Mouse (Mus musculus) forebrain, embryonic 16.5 days (tissue): ENCODE data around the gene Ppm1m. TPM values are rescaled to one million over a fixed set of nuclear protein-coding genes. Genes with fewer than 3 reads are reported as not detected.
"Not testable (repeated sequence)": the region's sequence is repeated elsewhere in the genome, so short reads cannot be mapped to it uniquely, and the experiment has no call there.

Experiments used
- ATAC-seq: fragments of 200-750 bp; cut with Nextera tagmentation; 2 replicates; pipeline ENCODE4 v1.8.0; 2017; ENCODE audit warnings: mild to moderate bottlenecking, moderate library complexity
- H3K27ac ChIP-seq: fragments of 300-500 bp; sonication (generic); 2 replicates; pipeline ENCODE4 v1.5.1; 2014; ENCODE audit warnings: low read length, control low read depth
- H3K27me3 ChIP-seq: fragments of 300-500 bp; sonication (generic); replicated peaks from 2 replicates; pipeline ENCODE4 v1.6.1; 2014; ENCODE audit warnings: low read length; ENCODE audit not compliant: control insufficient read depth, insufficient read depth
- H3K36me3 ChIP-seq: fragments of 300-500 bp; sonication (generic); 2 replicates; pipeline ENCODE4 v1.6.1; 2014; ENCODE audit not compliant: control insufficient read depth, insufficient read depth
- H3K4me1 ChIP-seq: fragments of 300-500 bp; sonication (generic); replicated peaks from 2 replicates; pipeline ENCODE4 v1.6.1; 2014; ENCODE audit warnings: low read length; ENCODE audit not compliant: control insufficient read depth, insufficient read depth
- H3K4me2 ChIP-seq: fragments of 300-500 bp; sonication (generic); 2 replicates; pipeline ENCODE4 v1.6.1; 2014; ENCODE audit warnings: mild to moderate bottlenecking, low read length, control low read depth
- H3K4me3 ChIP-seq: fragments of 300-500 bp; sonication (generic); replicated peaks from 2 replicates; pipeline ENCODE4 v1.5.1; 2014; ENCODE audit warnings: mild to moderate bottlenecking, low read length, control low read depth
- H3K9ac ChIP-seq: fragments of 300-500 bp; sonication (generic); replicated peaks from 2 replicates; pipeline ENCODE4 v1.6.1; 2014; ENCODE audit warnings: low read depth, low read length, control low read depth
- H3K9me3 ChIP-seq: fragments of 300-500 bp; sonication (generic); 2 replicates; pipeline ENCODE4 v1.6.1; 2016; ENCODE audit warnings: low read length; ENCODE audit not compliant: control insufficient read depth
- WGBS: fragments of 180-500 bp; shearing (Covaris S2); extraction: QIAGEN DNeasy Blood & Tissue Kit; methylation state at CpG from one replicate; pipeline ENCODE4 v1.1.7; 2014; 5-methylcytosine and 5-hydroxymethylcytosine counted together
- polyA plus RNA-seq: library from polyadenylated mRNA; unstranded; fragments of >200 nt; fragmentation: Nextera tagmentation; extraction: Ambion mirVana; gene quantifications from 2 replicates; pipeline ENCODE4 v1.2.1, GENCODE M21; 2015

The Ppm1m gene
- polyA plus RNA-seq, 1 experiment from 2014 or later = 14.0 TPM

DNA sequence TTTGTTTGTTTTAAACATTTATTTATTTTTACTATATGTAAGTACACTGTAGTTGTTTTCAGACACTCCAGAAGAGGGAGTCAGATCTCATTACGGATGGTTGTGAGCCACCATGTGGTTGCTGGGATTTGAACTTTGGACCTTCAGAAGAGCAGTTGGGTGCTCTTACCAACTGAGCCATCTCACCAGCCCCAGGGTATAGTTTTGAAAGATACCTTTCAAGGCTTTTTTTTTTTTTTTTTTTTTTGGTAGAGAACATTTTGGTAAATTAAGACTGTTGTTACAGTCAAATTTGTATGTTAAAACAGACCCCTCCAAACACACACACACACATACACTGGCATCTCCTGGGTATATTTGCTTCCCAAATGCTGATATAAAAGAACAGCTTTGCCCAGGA lies 30.5 kb downstream of the Ppm1m start:
- peaks cover 18% of the 10 kb centered on the region for H3K4me1 ChIP-seq
- H3K36me3 ChIP-seq, H3K27me3 ChIP-seq, H3K4me3 ChIP-seq, ATAC-seq, H3K9ac ChIP-seq, H3K9me3 ChIP-seq, H3K27ac ChIP-seq, H3K4me2 ChIP-seq: not testable (repeated sequence)
- WGBS = 79% methylated on average over 1 of the region's 1 CpGs

- Histone ChIP-seq H3K9me3 (no peaks in the 10 kb centered on the region), H3K9ac (no peak overlapping the region), H3K27me3 (0 out of 2 replicates have a peak, but pooled peaks cover 2% of the 10 kb centered on the region), H3K36me3 (no peaks in the 10 kb centered on the region), H3K4me3 (no peak overlapping the region), H3K4me2 (no peak overlapping the region), H3K27ac (no peak overlapping the region), H3K4me1 (peaks cover 6% of the 10 kb centered on the region)
- no peak for ATAC-seq
- WGBS = 3% methylated on average over 1 of the region's 1 CpGs
These were observed 31.8 kb downstream of the Ppm1m start for GRCm38 (mm10) chr9:106167703-106168102.

DNA sequence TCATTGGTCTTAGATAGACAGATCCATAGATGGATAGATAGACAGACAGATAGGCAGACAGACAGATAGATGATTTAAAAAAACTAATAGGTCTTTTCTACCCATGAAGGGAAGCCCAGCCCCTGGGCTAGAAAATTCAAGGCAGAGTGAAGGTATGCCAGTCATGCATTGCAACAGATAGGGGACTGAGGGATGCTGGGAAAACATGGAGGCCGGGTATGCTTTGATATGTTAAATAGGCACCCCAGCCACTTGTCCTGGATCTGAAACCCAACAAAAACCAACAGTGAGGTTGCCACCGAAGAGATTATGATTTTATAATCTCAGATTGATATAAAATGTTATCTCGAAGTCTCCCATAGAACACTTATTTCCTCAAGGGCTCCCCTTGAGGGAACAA lies 32.3 kb downstream of the Ppm1m start:
- WGBS = 79% methylated on average over 3 of the region's 3 CpGs
- Histone ChIP-seq H3K27me3 (0 out of 2 replicates have a peak, but pooled peaks cover 2% of the 10 kb centered on the region), H3K4me3 (no peak overlapping the region), H3K9me3 (no peaks in the 10 kb centered on the region), H3K9ac (no peak overlapping the region), H3K36me3 (no peaks in the 10 kb centered on the region), H3K27ac (no peak overlapping the region), H3K4me2 (no peak overlapping the region), H3K4me1 (peaks cover 6% of the 10 kb centered on the region)
- ATAC-seq = no peak

DNA sequence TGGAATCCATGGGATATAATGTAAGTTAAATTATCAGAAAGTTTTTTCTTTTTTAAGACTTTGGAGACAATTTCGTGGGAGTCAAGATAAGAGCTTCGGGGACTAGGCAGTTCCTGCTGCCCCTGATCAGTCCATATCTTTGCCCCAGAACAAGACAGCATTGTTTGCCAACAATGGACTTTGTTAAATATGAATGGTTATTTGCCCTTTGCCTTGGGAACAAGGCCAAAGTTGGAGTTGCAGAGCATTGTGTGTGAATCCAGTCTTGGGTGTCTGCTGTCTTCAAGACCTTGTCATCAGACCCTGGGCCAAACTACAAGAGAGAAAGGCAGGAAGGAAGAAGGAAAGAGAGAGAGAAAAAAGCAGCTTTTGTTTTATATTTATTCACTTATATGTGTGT lies 32.8 kb downstream of the Ppm1m start:
- H3K9ac ChIP-seq = no peak overlapping the region
- 83% methylated on average over 2 of the region's 2 CpGs for WGBS
- no peak overlapping the region for H3K4me2 ChIP-seq
- no peak overlapping the region for H3K27ac ChIP-seq
- H3K9me3 ChIP-seq = no peaks in the 10 kb centered on the region
- no peaks in the 10 kb centered on the region for H3K36me3 ChIP-seq
- H3K27me3 ChIP-seq = peaks cover 2% of the 10 kb centered on the region; the same call in 1 of the 2 replicates
- ATAC-seq = no peak
- H3K4me1 ChIP-seq = peaks cover 6% of the 10 kb centered on the region
- no peak overlapping the region for H3K4me3 ChIP-seq

GRCm38 (mm10) chr9:106160426-106160825 lies 39.1 kb downstream of the Ppm1m start:
- Histone ChIP-seq H3K4me2 (peak overlapping the region; percentile 88), H3K9me3 (no peaks in the 10 kb centered on the region), H3K4me1 (peaks cover 11% of the 10 kb centered on the region), H3K36me3 (no peaks in the 10 kb centered on the region), H3K27ac (peak overlapping the region; percentile 84), H3K4me3 (peak overlapping the region; percentile 53), H3K27me3 (peaks cover 4% of the 10 kb centered on the region; the same call in 1 of the 2 replicates), H3K9ac (peak overlapping the region; percentile 58)
- no peak for ATAC-seq
- WGBS = 39% methylated on average over 5 of the region's 5 CpGs

GRCm38 (mm10) chr9:106159784-106160301 lies 39.7 kb downstream of the Ppm1m start:
- no peaks in the 10 kb centered on the region for H3K9me3 ChIP-seq
- peak overlapping the region; percentile 58 for H3K9ac ChIP-seq
- peak; percentile 51 for ATAC-seq
- peak overlapping the region; percentile 53 for H3K4me3 ChIP-seq
- H3K27me3 ChIP-seq = peaks cover 6% of the 10 kb centered on the region; the same call in 1 of the 2 replicates
- peak overlapping the region; percentile 84 for H3K27ac ChIP-seq
- H3K4me1 ChIP-seq = peaks cover 12% of the 10 kb centered on the region
- no peaks in the 10 kb centered on the region for H3K36me3 ChIP-seq
- H3K4me2 ChIP-seq = peak overlapping the region; percentile 88
- 3% methylated on average over 24 of the region's 24 CpGs for WGBS

- ATAC-seq = no peak
- 81% methylated on average over 9 of the region's 9 CpGs for WGBS
- Histone ChIP-seq H3K4me3 (no peak overlapping the region), H3K27me3 (peaks cover 6% of the 10 kb centered on the region; the same call in 1 of the 2 replicates), H3K9me3 (no peaks in the 10 kb centered on the region), H3K4me2 (peak overlapping the region; percentile 88), H3K9ac (no peak overlapping the region), H3K4me1 (peaks cover 12% of the 10 kb centered on the region), H3K27ac (no peak overlapping the region), H3K36me3 (no peaks in the 10 kb centered on the region)
These were observed 40.3 kb downstream of the Ppm1m start for GRCm38 (mm10) chr9:106159237-106159636.

GRCm38 (mm10) chr9:106158037-106158491 lies 41.5 kb downstream of the Ppm1m start, which contains the start of gene Glyctk:
TSS of gene Glyctk (minus strand) at chr9:106158138.
- Histone ChIP-seq H3K9me3 (no peaks in the 10 kb centered on the region), H3K4me1 (peaks cover 12% of the 10 kb centered on the region), H3K27me3 (peaks cover 4% of the 10 kb centered on the region; the same call in 1 of the 2 replicates), H3K9ac (no peak within 1 kb of the TSS), H3K4me3 (no peak within 1 kb of the TSS), H3K36me3 (no peaks in the 10 kb centered on the region), H3K4me2 (no peak within 1 kb of the TSS), H3K27ac (no peak within 1 kb of the TSS)
- WGBS = 82% methylated on average over 6 of the region's 6 CpGs
- no peak for ATAC-seq

DNA sequence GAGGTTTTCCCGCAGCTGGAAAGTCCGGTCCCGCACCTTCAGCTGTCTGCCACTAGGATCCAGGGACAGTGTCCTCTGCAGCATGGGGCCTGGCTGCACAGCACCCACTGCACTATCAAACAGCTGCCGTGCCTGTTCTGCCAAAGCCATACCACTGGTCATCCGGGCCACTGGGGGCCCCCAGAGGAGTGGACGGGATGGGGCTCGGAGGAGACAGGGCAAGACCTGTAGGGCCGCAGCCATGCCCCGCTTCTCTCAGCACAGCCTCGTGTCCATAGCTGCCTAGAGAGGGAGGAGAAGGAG lies 42.0 kb downstream of the Ppm1m start:
- Histone ChIP-seq H3K9ac (no peak overlapping the region), H3K27me3 (peaks cover 4% of the 10 kb centered on the region; the same call in 1 of the 2 replicates)
- 79% methylated on average over 10 of the region's 10 CpGs for WGBS

More for the DNA sequence above, 42.0 kb downstream of the Ppm1m start:
- no peak overlapping the region for H3K27ac ChIP-seq
- no peak for ATAC-seq
- H3K4me2 ChIP-seq = no peak overlapping the region
- H3K4me3 ChIP-seq = no peak overlapping the region
- H3K4me1 ChIP-seq = peaks cover 12% of the 10 kb centered on the region
- H3K9me3 ChIP-seq = no peaks in the 10 kb centered on the region
- no peaks in the 10 kb centered on the region for H3K36me3 ChIP-seq
